ENCODE assay signal across 12 mouse cellular contexts in genomic region chr2:180276385-180276784, GRCm38 (mm10). TPM values are rescaled to one million over a fixed set of nuclear protein-coding genes. Genes with fewer than 3 reads are reported as not detected.
DNase-seq lines count a peak whose midpoint lies in the region; ATAC-seq lines count a peak whose summit lies in the region.
"Had no signal": no experiment of that assay in that cellular context is flagged by ENCODE, and none has a peak within 500 bp of the region (broad histone marks: within the 10 kb centered on the region; RNA-seq: fewer than 3 reads in every experiment).

No protein-coding gene starts in this region.

- no peaks in the 10 kb centered on the region for H3K36me3 ChIP-seq in embryonic facial prominence, embryonic 14.5 days (ENCODE audit: control insufficient read depth, insufficient read depth, low read length)
- H3K36me3 ChIP-seq in embryonic facial prominence, embryonic 10.5 days (replicated peaks) = peaks cover 3% of the 10 kb centered on the region; the same call in 1 of the 2 replicates
- no peaks in the 10 kb centered on the region for H3K36me3 ChIP-seq in kidney, embryonic 16.5 days (ENCODE audit: insufficient read depth, low read length)
- no peaks in the 10 kb centered on the region for H3K36me3 ChIP-seq in heart, embryonic 16.5 days (ENCODE audit: control insufficient read depth, insufficient read depth)
- no peaks in the 10 kb centered on the region for H3K36me3 ChIP-seq in liver, embryonic 16.5 days (ENCODE audit: control insufficient read depth, insufficient read depth)
- no peaks in the 10 kb centered on the region for H3K36me3 ChIP-seq in hindbrain, embryonic 12.5 days

- peak overlapping the region; percentile 11; the same call in 1 of the 2 replicates for H3K4me2 ChIP-seq in embryonic facial prominence, embryonic 14.5 days (ENCODE audit: low read depth, low read length)
- peak overlapping the region; percentile 21; the same call in 1 of the 2 replicates for H3K4me2 ChIP-seq in kidney, embryonic 16.5 days (replicated peaks; ENCODE audit: low read depth, low read length)
- peak overlapping the region; percentile 33; the same call in 1 of the 2 replicates for H3K4me2 ChIP-seq in heart, embryonic 16.5 days (ENCODE audit: low read depth, low read length)
- peak overlapping the region; percentile 38 for H3K4me2 ChIP-seq in liver, embryonic 16.5 days (ENCODE audit: low read depth, low read length)
- H3K4me2 ChIP-seq in hindbrain, embryonic 12.5 days (replicated peaks) = no peak overlapping the region

- 53% methylated on average over 4 of the region's 4 CpGs for WGBS in embryonic facial prominence, embryonic 14.5 days
- 48% methylated on average over 4 of the region's 4 CpGs for WGBS in embryonic facial prominence, embryonic 10.5 days
- WGBS in kidney, embryonic 16.5 days = 49% methylated on average over 4 of the region's 4 CpGs
- WGBS in heart, embryonic 16.5 days = 28% methylated on average over 4 of the region's 4 CpGs
- WGBS in liver, embryonic 16.5 days (ENCODE audit: insufficient replicate concordance) = 17% methylated on average over 4 of the region's 4 CpGs
- 46% methylated on average over 4 of the region's 4 CpGs for WGBS in hindbrain, embryonic 12.5 days

- peaks cover 10% of the 10 kb centered on the region for H3K4me1 ChIP-seq in embryonic facial prominence, embryonic 14.5 days (ENCODE audit: control insufficient read depth, insufficient read depth, low read length)
- H3K4me1 ChIP-seq in embryonic facial prominence, embryonic 10.5 days = peaks cover 47% of the 10 kb centered on the region
- H3K4me1 ChIP-seq in kidney, embryonic 16.5 days (ENCODE audit: insufficient read depth, low read length) = peaks cover 33% of the 10 kb centered on the region
- peaks cover 32% of the 10 kb centered on the region for H3K4me1 ChIP-seq in heart, embryonic 16.5 days (ENCODE audit: control insufficient read depth, insufficient read depth, low read length)
- H3K4me1 ChIP-seq in liver, embryonic 16.5 days (ENCODE audit: control insufficient read depth, low read depth, low read length) = peaks cover 35% of the 10 kb centered on the region
- peaks cover 20% of the 10 kb centered on the region for H3K4me1 ChIP-seq in hindbrain, embryonic 12.5 days

- H3K9ac ChIP-seq in embryonic facial prominence, embryonic 14.5 days (ENCODE audit: low read depth, low read length) = no peak overlapping the region
- no peak overlapping the region for H3K9ac ChIP-seq in kidney, embryonic 16.5 days (replicated peaks; ENCODE audit: low read length)
- no peak overlapping the region for H3K9ac ChIP-seq in heart, embryonic 16.5 days (ENCODE audit: low read length)
- H3K9ac ChIP-seq in liver, embryonic 16.5 days (ENCODE audit: low read depth, low read length) = no peak overlapping the region
- no peak overlapping the region for H3K9ac ChIP-seq in hindbrain, embryonic 12.5 days
- H3K9ac ChIP-seq: limb, embryonic 15.5 days had no signal

- intact Hi-C loops in left cerebral cortex, postnatal 14 days (cut with DNase I) = loop anchor here (1.0 to 10.0 kb wide), 2 partner anchors 71 to 498 kb away; partner anchors contain the start of gene Bhlhe23

- ATAC-seq in embryonic facial prominence, embryonic 14.5 days (ENCODE audit: low read depth) = no peak
- ATAC-seq in kidney, embryonic 16.5 days (ENCODE audit: low FRiP score, low TSS enrichment) = no peak
- no peak for ATAC-seq in heart, embryonic 16.5 days (replicated peaks; ENCODE audit: extremely low read depth, insufficient read depth, low FRiP score)
- ATAC-seq in liver, embryonic 16.5 days (ENCODE audit: low read depth) = no peak
- no peak for ATAC-seq in hindbrain, embryonic 12.5 days (ENCODE audit: low FRiP score)

- DNase-seq in embryonic facial prominence, embryonic 14.5 days (ENCODE audit: low spot score) = no peak
- no peak for DNase-seq in embryonic facial prominence, embryonic 10.5 days (ENCODE audit: low spot score)
- DNase-seq in kidney, postnatal 36 days = no peak
- no peak for DNase-seq in left cerebral cortex, postnatal 14 days (ENCODE audit: low spot score in 2 of 2)

- H3K27ac ChIP-seq in embryonic facial prominence, embryonic 14.5 days (replicated peaks; ENCODE audit: low read depth, low read length) = no peak overlapping the region
- no peak overlapping the region for H3K27ac ChIP-seq in embryonic facial prominence, embryonic 10.5 days (replicated peaks)
- no peak overlapping the region for H3K27ac ChIP-seq in kidney, embryonic 16.5 days (ENCODE audit: low read length)
- peak overlapping the region; percentile 30 for H3K27ac ChIP-seq in heart, embryonic 16.5 days (ENCODE audit: low read length)
- H3K27ac ChIP-seq in liver, embryonic 16.5 days (ENCODE audit: low read length) = no peak overlapping the region
- H3K27ac ChIP-seq in hindbrain, embryonic 12.5 days = no peak overlapping the region
- H3K27ac ChIP-seq: limb, embryonic 15.5 days had no signal

- H3K9me3 ChIP-seq in embryonic facial prominence, embryonic 14.5 days (ENCODE audit: control insufficient read depth, low read length) = no peaks in the 10 kb centered on the region
- no peaks in the 10 kb centered on the region for H3K9me3 ChIP-seq in embryonic facial prominence, embryonic 10.5 days
- H3K9me3 ChIP-seq in kidney, embryonic 16.5 days (ENCODE audit: low read length) = no peaks in the 10 kb centered on the region
- H3K9me3 ChIP-seq in heart, embryonic 16.5 days (replicated peaks; ENCODE audit: control insufficient read depth, low read length) = no peaks in the 10 kb centered on the region
- H3K9me3 ChIP-seq in liver, embryonic 16.5 days (replicated peaks; ENCODE audit: control insufficient read depth, low read length) = no peaks in the 10 kb centered on the region
- H3K9me3 ChIP-seq in hindbrain, embryonic 12.5 days (replicated peaks) = no peaks in the 10 kb centered on the region
- H3K9me3 ChIP-seq: limb, embryonic 15.5 days had no signal

- H3K4me3 ChIP-seq in embryonic facial prominence, embryonic 14.5 days (ENCODE audit: low read depth, low read length) = no peak overlapping the region
- no peak overlapping the region for H3K4me3 ChIP-seq in embryonic facial prominence, embryonic 10.5 days
- no peak overlapping the region for H3K4me3 ChIP-seq in kidney, embryonic 16.5 days (ENCODE audit: low read length)
- H3K4me3 ChIP-seq in heart, embryonic 16.5 days (ENCODE audit: low read length) = no peak overlapping the region
- H3K4me3 ChIP-seq in liver, embryonic 16.5 days (ENCODE audit: low read depth, low read length) = peak overlapping the region; percentile 15; the same call in 1 of the 2 replicates
- H3K4me3 ChIP-seq in hindbrain, embryonic 12.5 days = no peak overlapping the region
- H3K4me3 ChIP-seq: limb, embryonic 15.5 days had no signal

- no peaks in the 10 kb centered on the region; the same call in 1 of the 2 replicates for H3K27me3 ChIP-seq in embryonic facial prominence, embryonic 14.5 days (replicated peaks; ENCODE audit: control insufficient read depth, insufficient read depth, low read length)
- H3K27me3 ChIP-seq in embryonic facial prominence, embryonic 10.5 days (replicated peaks; ENCODE audit: low read depth, poor library complexity, severe bottlenecking) = peaks cover 21% of the 10 kb centered on the region
- H3K27me3 ChIP-seq in kidney, embryonic 16.5 days (ENCODE audit: insufficient read depth, low read length) = no peaks in the 10 kb centered on the region
- no peaks in the 10 kb centered on the region for H3K27me3 ChIP-seq in heart, embryonic 16.5 days (ENCODE audit: control insufficient read depth, insufficient read depth, low read length)
- H3K27me3 ChIP-seq in liver, embryonic 16.5 days (ENCODE audit: control insufficient read depth, insufficient read depth, low read depth, low read length) = no peaks in the 10 kb centered on the region
- H3K27me3 ChIP-seq in hindbrain, embryonic 12.5 days = peaks cover 10% of the 10 kb centered on the region; the same call in 1 of the 2 replicates

RNA-seq across cellular contexts. Expression of gene Cables2, which starts 3.1 kb away (rescaled TPM):
- polyA plus RNA-seq in embryonic facial prominence, embryonic 14.5 days (2014; fragmentation: Nextera tagmentation; extraction: Ambion mirVana) = 16.5 and 17.4 TPM in 2 replicates
- 12.7 and 13.2 TPM in 2 replicates for polyA plus RNA-seq in embryonic facial prominence, embryonic 10.5 days (2016; fragmentation: Nextera tagmentation; extraction: Ambion mirVana)
- 6.7 and 11.2 TPM in 2 replicates for polyA plus RNA-seq in kidney, embryonic 16.5 days (2015; fragmentation: Nextera tagmentation; extraction: Ambion mirVana)
- polyA plus RNA-seq in heart, embryonic 16.5 days (2015; fragmentation: Nextera tagmentation; extraction: Ambion mirVana) = 6.1 and 9.9 TPM in 2 replicates
- 1.3 and 1.7 TPM in 2 replicates for polyA plus RNA-seq in liver, embryonic 16.5 days (2015; fragmentation: Nextera tagmentation; extraction: Ambion mirVana)
- polyA plus RNA-seq in hindbrain, embryonic 12.5 days (2016; fragmentation: Nextera tagmentation; extraction: Ambion mirVana) = 29.4 and 29.5 TPM in 2 replicates
- 10 to 100 TPM; 30.4 to 34.6 TPM for total RNA-seq in left cerebral cortex, postnatal 14 days (2021)

RNA-seq across cellular contexts. Expression of gene Rbbp8nl, which starts 13.3 kb away (rescaled TPM):
- 0.81 and 0.84 TPM in 2 replicates for polyA plus RNA-seq in embryonic facial prominence, embryonic 14.5 days (2014; fragmentation: Nextera tagmentation; extraction: Ambion mirVana)
- polyA plus RNA-seq in embryonic facial prominence, embryonic 10.5 days (2016; fragmentation: Nextera tagmentation; extraction: Ambion mirVana) = 0.92 and 1.7 TPM in 2 replicates
- polyA plus RNA-seq in kidney, embryonic 16.5 days (2015; fragmentation: Nextera tagmentation; extraction: Ambion mirVana) = 1.5 and 1.6 TPM in 2 replicates
- polyA plus RNA-seq in heart, embryonic 16.5 days (2015; fragmentation: Nextera tagmentation; extraction: Ambion mirVana) = 0.05 and 0.22 TPM in 2 replicates
- not detected in 2 replicates for polyA plus RNA-seq in liver, embryonic 16.5 days (2015; fragmentation: Nextera tagmentation; extraction: Ambion mirVana)
- 0.20 and 0.35 TPM in 2 replicates for polyA plus RNA-seq in hindbrain, embryonic 12.5 days (2016; fragmentation: Nextera tagmentation; extraction: Ambion mirVana)
- not detected for total RNA-seq in left cerebral cortex, postnatal 14 days (2021)
- total RNA-seq: adrenal gland, adult 8-10 months; gastrocnemius, postnatal 36 days had no signal
- polyA plus RNA-seq: forebrain, embryonic 14.5 days had no signal

RNA-seq across cellular contexts. Expression of gene Rps21, which starts 19.2 kb away (rescaled TPM):
- polyA plus RNA-seq in embryonic facial prominence, embryonic 14.5 days (2014; fragmentation: Nextera tagmentation; extraction: Ambion mirVana) = 689 and 787 TPM in 2 replicates
- polyA plus RNA-seq in embryonic facial prominence, embryonic 10.5 days (2016; fragmentation: Nextera tagmentation; extraction: Ambion mirVana) = 569 and 585 TPM in 2 replicates
- 435 and 485 TPM in 2 replicates for polyA plus RNA-seq in kidney, embryonic 16.5 days (2015; fragmentation: Nextera tagmentation; extraction: Ambion mirVana)
- polyA plus RNA-seq in heart, embryonic 16.5 days (2015; fragmentation: Nextera tagmentation; extraction: Ambion mirVana) = 208 and 247 TPM in 2 replicates
- polyA plus RNA-seq in liver, embryonic 16.5 days (2015; fragmentation: Nextera tagmentation; extraction: Ambion mirVana) = 262 and 314 TPM in 2 replicates
- 393 and 423 TPM in 2 replicates for polyA plus RNA-seq in hindbrain, embryonic 12.5 days (2016; fragmentation: Nextera tagmentation; extraction: Ambion mirVana)
- total RNA-seq in left cerebral cortex, postnatal 14 days (2021) = 100 to 1,000 TPM; 565 to 568 TPM

RNA-seq across cellular contexts. Expression of gene Lama5, which starts 50.7 kb away (rescaled TPM):
- 25.2 and 28.2 TPM in 2 replicates for polyA plus RNA-seq in embryonic facial prominence, embryonic 14.5 days (2014; fragmentation: Nextera tagmentation; extraction: Ambion mirVana)
- polyA plus RNA-seq in embryonic facial prominence, embryonic 10.5 days (2016; fragmentation: Nextera tagmentation; extraction: Ambion mirVana) = 19.6 and 25.3 TPM in 2 replicates
- 53.1 and 57.4 TPM in 2 replicates for polyA plus RNA-seq in kidney, embryonic 16.5 days (2015; fragmentation: Nextera tagmentation; extraction: Ambion mirVana)
- polyA plus RNA-seq in heart, embryonic 16.5 days (2015; fragmentation: Nextera tagmentation; extraction: Ambion mirVana) = 17.7 and 32.1 TPM in 2 replicates
- polyA plus RNA-seq in liver, embryonic 16.5 days (2015; fragmentation: Nextera tagmentation; extraction: Ambion mirVana) = 2.0 and 2.6 TPM in 2 replicates
- 5.8 and 8.7 TPM in 2 replicates for polyA plus RNA-seq in hindbrain, embryonic 12.5 days (2016; fragmentation: Nextera tagmentation; extraction: Ambion mirVana)
- 1 to 10 TPM; 8.0 to 9.7 TPM for total RNA-seq in left cerebral cortex, postnatal 14 days (2021)

RNA-seq across cellular contexts. Expression of gene Gata5, which starts 58.1 kb away (rescaled TPM):
- not detected in 2 replicates for polyA plus RNA-seq in embryonic facial prominence, embryonic 14.5 days (2014; fragmentation: Nextera tagmentation; extraction: Ambion mirVana)
- polyA plus RNA-seq in embryonic facial prominence, embryonic 10.5 days (2016; fragmentation: Nextera tagmentation; extraction: Ambion mirVana) = 0.57 and 0.65 TPM in 2 replicates
- 3.9 and 4.6 TPM in 2 replicates for polyA plus RNA-seq in kidney, embryonic 16.5 days (2015; fragmentation: Nextera tagmentation; extraction: Ambion mirVana)
- polyA plus RNA-seq in heart, embryonic 16.5 days (2015; fragmentation: Nextera tagmentation; extraction: Ambion mirVana) = 3.9 and 5.7 TPM in 2 replicates
- 0.16 and 0.38 TPM in 2 replicates for polyA plus RNA-seq in liver, embryonic 16.5 days (2015; fragmentation: Nextera tagmentation; extraction: Ambion mirVana)
- polyA plus RNA-seq in hindbrain, embryonic 12.5 days (2016; fragmentation: Nextera tagmentation; extraction: Ambion mirVana) = 0.08 TPM in 1 of 2 replicates, not detected in the other
- not detected for total RNA-seq in left cerebral cortex, postnatal 14 days (2021)
- total RNA-seq: gastrocnemius, postnatal 36 days had no signal
- polyA plus RNA-seq: forebrain, embryonic 14.5 days; limb, embryonic 15.5 days had no signal
